Mouse (Mus musculus) megakaryocyte, embryonic 14.5 days (primary cell): ENCODE measurements around the gene Gm9821. TPM values are rescaled to one million over a fixed set of nuclear protein-coding genes. Genes with fewer than 3 reads are reported as not detected.

Source experiments
- H3K27me3 ChIP-seq: replicated peaks from 2 replicates; pipeline ENCODE3; 2012; ENCODE audit warnings: inconsistent platforms
- H3K36me3 ChIP-seq: replicated peaks from 2 replicates; pipeline ENCODE3; 2012; ENCODE audit warnings: low read length, inconsistent platforms, mixed read lengths
- H3K4me1 ChIP-seq: 2 replicates; pipeline ENCODE4 v1.6.1; 2012; ENCODE audit warnings: inconsistent platforms
- H3K4me3 ChIP-seq: replicated peaks from 2 replicates; pipeline ENCODE3; 2012; ENCODE audit warnings: moderate library complexity, mild to moderate bottlenecking, inconsistent platforms
- H3K9me3 ChIP-seq: 2 replicates; pipeline ENCODE4 v1.6.1; 2012; ENCODE audit warnings: inconsistent platforms
- FLI1 ChIP-seq: IDR thresholded peaks from 2 replicates; pipeline ENCODE4 v1.6.1; 2012; ENCODE audit warnings: low read length, inconsistent platforms, mixed read lengths
- GATA1 ChIP-seq: IDR thresholded peaks from 3 replicates; pipeline ENCODE4 v1.6.1; 2012; ENCODE audit warnings: mixed read lengths, low read length, inconsistent platforms, borderline replicate concordance
- polyA plus RNA-seq: library from polyadenylated mRNA; stranded (reverse); fragments of >175 nt; gene quantifications from 2 replicates; pipeline ENCODE4 v1.2.3, GENCODE M21; 2012; ENCODE audit warnings: low replicate concordance; ENCODE audit not compliant: insufficient read depth

Gene Gm9821
- polyA plus RNA-seq, 1 experiment = not detected

DNA sequence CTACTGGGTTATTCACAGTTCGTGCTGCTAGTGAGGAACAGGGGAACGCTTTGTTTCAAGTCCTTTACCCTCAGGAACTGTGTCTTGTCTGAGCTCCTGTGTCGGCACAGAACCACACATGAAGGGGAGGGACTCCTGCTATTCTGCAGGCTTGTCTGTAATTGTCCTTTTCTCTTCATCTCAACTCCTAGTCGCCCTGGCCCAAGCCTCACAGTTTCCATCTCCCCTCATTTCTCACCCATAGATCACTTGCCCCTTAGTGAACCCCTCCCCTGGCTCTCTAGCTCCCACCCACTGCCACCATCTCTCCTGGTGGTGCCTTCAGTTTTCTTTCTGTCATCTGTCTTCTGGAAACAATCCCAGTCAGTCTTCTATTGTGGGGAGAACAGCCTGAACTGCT, 34.7 kb downstream of the Gm9821 start:
- no peaks in the 10 kb centered on the region for H3K9me3 ChIP-seq
- H3K4me3 ChIP-seq = no peak overlapping the region
- peaks cover 10% of the 10 kb centered on the region for H3K36me3 ChIP-seq
- peaks cover 48% of the 10 kb centered on the region for H3K27me3 ChIP-seq
- peaks cover 78% of the 10 kb centered on the region for H3K4me1 ChIP-seq
- TF ChIP-seq FLI1 (no peak), GATA1 (no peak)

DNA sequence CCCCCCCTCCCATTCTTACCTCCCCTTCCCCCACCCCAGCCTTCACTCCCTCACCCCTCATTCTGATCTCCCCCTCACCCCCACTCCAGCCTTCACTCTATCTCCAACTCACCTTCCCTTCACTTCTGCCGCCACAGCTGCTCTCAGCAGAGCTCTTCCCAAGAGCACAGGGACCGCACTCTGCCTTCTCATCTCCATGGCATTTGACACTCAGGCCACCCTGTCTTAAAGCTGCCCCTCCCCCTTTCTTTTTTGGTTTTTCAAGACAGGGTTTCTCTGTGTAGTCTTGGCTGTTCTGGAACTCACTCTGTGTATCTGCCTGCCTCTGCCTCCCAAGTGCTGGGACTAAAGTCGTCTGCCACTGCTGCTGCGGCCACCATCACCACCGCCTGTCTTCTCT, 35.3 kb downstream of the Gm9821 start:
- Histone ChIP-seq H3K9me3 (no peaks in the 10 kb centered on the region), H3K36me3 (peaks cover 10% of the 10 kb centered on the region), H3K4me1 (peaks cover 78% of the 10 kb centered on the region), H3K27me3 (peaks cover 42% of the 10 kb centered on the region), H3K4me3 (no peak overlapping the region)
- TF ChIP-seq GATA1 (no peak), FLI1 (no peak)

DNA sequence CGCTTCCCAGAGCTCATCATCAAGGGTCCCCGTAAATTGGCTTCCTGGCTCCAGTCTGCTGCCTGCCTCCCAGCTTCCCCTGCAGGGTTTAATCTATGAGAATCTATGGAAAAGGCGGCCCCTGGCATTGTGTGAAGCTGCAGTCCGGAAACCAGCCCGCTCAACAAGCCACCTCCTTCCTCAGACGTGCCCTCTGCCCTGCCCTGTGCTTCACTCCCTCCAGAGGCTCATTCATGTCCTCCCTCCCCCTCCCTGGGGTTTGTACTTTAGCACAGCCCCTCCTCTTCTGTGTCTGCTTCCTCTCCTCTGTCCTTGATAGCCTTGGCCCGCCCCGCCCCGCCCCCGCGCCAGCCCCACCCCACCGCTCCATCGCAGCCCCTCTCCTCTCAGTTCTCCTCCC, 38.9 kb downstream of the Gm9821 start:
- peak overlapping the region; percentile 91 for H3K4me3 ChIP-seq
- no peak for TF ChIP-seq GATA1
- TF ChIP-seq FLI1 = no peak
- H3K9me3 ChIP-seq = peaks cover 1% of the 10 kb centered on the region
- peaks cover 8% of the 10 kb centered on the region for H3K27me3 ChIP-seq
- peaks cover 10% of the 10 kb centered on the region for H3K36me3 ChIP-seq
- H3K4me1 ChIP-seq = peaks cover 74% of the 10 kb centered on the region

DNA sequence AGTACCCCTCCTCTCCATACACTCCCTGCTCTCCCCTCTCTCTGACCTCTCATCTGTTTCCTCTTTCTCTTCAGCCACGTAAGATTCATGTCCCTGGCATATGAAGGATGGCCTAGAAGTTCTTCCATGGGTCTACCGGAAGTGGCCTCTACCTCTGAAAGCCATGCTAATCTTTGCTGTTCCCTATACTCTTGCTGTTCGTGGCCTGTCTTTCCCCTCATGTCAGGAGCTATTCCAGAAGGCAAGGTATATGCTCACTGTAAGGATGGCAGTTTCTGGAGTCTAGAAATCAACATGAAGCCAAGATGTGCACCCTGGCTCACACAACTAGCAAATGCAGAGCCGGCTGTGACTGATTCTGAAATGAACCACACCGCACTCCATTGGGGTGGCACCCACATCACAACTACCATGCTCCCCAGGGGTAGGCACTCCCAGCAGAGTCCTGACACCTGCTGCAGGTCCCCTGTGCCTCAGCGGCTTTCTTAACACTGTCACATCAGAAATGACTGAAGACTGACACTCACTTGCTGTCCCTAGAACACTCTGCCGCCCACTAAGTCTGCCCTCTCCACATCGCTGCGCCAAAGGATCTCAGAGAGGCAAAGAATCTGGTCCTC, 39.5 kb downstream of the Gm9821 start:
- Histone ChIP-seq H3K9me3 (peaks cover 7% of the 10 kb centered on the region), H3K27me3 (peaks cover 4% of the 10 kb centered on the region), H3K4me1 (peaks cover 70% of the 10 kb centered on the region), H3K4me3 (peak overlapping the region; percentile 91), H3K36me3 (peaks cover 10% of the 10 kb centered on the region)
- TF ChIP-seq FLI1 (no peak), GATA1 (no peak)

DNA sequence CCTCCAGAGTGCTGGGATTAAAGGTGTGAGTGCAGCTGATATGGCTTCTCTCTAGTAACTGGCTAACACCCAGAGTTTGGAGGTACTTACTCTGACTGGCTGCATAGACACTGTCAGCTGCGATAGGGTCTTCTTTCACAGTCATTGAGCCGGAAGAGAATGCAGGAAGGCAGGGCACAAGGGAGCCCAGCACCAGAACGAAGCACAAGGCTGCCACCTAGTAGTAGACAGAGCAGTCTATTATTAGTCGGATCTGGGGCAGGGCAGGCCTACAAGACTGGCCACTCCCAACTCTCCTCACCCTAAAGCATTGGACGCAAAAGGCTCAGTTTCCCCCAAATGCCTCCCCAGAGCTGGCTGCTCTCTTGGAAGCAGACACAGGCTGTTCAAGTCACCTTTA, 40.6 kb downstream of the Gm9821 start:
- peaks cover 62% of the 10 kb centered on the region for H3K4me1 ChIP-seq
- peak overlapping the region; percentile 82 for H3K4me3 ChIP-seq
- peaks cover 7% of the 10 kb centered on the region for H3K9me3 ChIP-seq
- TF ChIP-seq FLI1 = no peak
- TF ChIP-seq GATA1 = no peak
- peaks cover 10% of the 10 kb centered on the region for H3K36me3 ChIP-seq
- H3K27me3 ChIP-seq = peaks cover 11% of the 10 kb centered on the region

DNA sequence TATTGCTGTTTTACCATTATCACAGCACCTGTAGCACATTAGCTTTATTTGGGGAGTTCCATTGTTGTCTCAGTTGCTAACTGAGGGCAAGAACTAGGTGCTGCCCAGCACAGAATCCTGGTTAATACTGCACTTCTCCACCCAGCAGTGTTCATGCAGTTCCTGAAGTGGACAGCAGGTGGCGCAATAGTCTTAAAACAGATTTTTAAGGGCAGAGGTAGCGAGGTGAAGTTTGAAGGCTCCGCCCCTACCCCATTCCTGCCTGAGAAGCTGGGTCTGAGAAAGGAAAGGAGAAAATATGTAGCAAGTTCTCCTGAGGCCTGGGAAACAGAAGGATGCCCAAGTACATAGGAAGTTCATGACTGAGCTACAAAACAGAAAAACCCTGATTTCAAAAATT, 42.0 kb downstream of the Gm9821 start:
- peaks cover 7% of the 10 kb centered on the region for H3K9me3 ChIP-seq
- H3K4me3 ChIP-seq = no peak overlapping the region
- peaks cover 52% of the 10 kb centered on the region for H3K4me1 ChIP-seq
- H3K36me3 ChIP-seq = peaks cover 9% of the 10 kb centered on the region
- peaks cover 23% of the 10 kb centered on the region for H3K27me3 ChIP-seq
- TF ChIP-seq GATA1 (no peak), FLI1 (no peak)

DNA sequence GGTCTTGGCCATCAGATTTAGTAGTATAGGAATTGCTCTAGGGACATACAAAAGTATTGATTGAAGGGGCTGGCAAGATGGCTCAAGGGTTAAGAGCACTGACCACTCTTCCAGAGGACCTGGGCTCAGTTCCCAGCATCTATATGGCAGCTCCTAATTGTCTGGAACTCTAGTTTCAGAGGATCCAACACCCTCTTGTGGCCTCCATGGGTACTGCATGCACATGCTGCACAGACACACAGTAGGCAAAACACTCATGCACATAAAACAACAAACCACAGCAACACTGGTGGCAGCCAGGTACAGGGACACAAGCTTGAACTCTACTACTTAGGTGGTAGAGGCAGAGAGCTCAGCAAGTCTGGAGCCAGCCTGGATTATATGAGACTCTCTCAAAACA, 44.2 kb downstream of the Gm9821 start:
- peaks cover 36% of the 10 kb centered on the region for H3K4me1 ChIP-seq
- H3K9me3 ChIP-seq = peaks cover 7% of the 10 kb centered on the region
- no peak overlapping the region for H3K4me3 ChIP-seq
- TF ChIP-seq GATA1 = no peak
- TF ChIP-seq FLI1 = no peak
- H3K27me3 ChIP-seq = peaks cover 41% of the 10 kb centered on the region
- H3K36me3 ChIP-seq = no peaks in the 10 kb centered on the region

DNA sequence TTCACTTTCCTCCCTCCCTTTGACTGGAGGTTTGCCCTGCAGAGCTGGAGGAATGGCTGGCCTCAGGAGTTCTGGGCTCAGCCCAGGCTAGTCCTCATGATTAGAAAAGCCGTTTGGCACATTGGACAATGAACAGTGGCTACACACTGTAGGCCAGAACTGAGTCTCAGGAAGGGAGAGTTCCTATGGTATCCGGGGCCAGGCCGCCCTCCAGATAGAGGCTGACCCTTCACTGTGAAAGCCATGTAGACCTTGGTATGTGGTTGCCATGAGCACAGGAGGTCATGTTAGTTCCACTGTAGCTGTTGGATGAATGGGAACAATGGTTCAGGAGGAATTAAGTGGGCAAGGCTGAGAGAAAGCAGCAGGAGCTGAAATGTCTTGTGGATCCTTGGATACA, 47.9 kb downstream of the Gm9821 start:
- no peaks in the 10 kb centered on the region for H3K36me3 ChIP-seq
- peaks cover 71% of the 10 kb centered on the region for H3K27me3 ChIP-seq
- peaks cover 7% of the 10 kb centered on the region for H3K9me3 ChIP-seq
- no peak overlapping the region for H3K4me3 ChIP-seq
- TF ChIP-seq GATA1 (no peak), FLI1 (no peak)
- peaks cover 4% of the 10 kb centered on the region; the same call in 1 of the 2 replicates for H3K4me1 ChIP-seq

DNA sequence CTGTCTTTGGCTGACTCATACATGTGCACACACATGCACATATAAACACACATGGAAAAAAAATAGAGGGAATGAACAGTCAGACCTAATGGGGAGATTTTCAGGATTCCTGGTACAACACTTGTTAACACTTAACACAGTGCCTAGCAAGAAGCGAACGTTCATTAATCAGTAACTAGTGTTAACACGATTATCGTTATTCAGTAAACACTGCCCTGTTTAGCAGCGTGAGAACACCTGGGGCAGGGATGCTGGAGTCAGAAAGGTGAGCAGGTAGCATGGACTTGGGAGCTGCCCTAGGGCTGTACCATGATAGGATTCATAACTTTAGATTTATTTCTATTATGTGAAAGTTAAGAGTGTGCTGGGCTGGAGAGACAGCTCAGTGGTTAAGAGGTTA, 50.5 kb downstream of the Gm9821 start:
- Histone ChIP-seq H3K4me3 (no peak overlapping the region), H3K36me3 (no peaks in the 10 kb centered on the region), H3K4me1 (peaks cover 4% of the 10 kb centered on the region; the same call in 1 of the 2 replicates), H3K27me3 (peaks cover 79% of the 10 kb centered on the region), H3K9me3 (no peaks in the 10 kb centered on the region)
- TF ChIP-seq GATA1 (no peak), FLI1 (no peak)

Other genes with a start within 250 kb of the Gm9821 start
- 23.7 and 69.4 TPM in 2 replicates for gene Atg13, start 235.1 kb upstream of the Gm9821 start, polyA plus RNA-seq
- gene Harbi1, start 234.9 kb upstream of the Gm9821 start, polyA plus RNA-seq = 0.44 and 0.82 TPM in 2 replicates
- gene Ambra1, start 215.6 kb upstream of the Gm9821 start, polyA plus RNA-seq = 15.8 and 20.0 TPM in 2 replicates
- gene Chrm4, start 18.5 kb upstream of the Gm9821 start, polyA plus RNA-seq = 0.92 and 2.8 TPM in 2 replicates
- 45.5 and 59.2 TPM in 2 replicates for gene Mdk, start 13.4 kb upstream of the Gm9821 start, polyA plus RNA-seq
- 303 and 682 TPM in 2 replicates for gene Dgkz, start 30.2 kb downstream of the Gm9821 start, polyA plus RNA-seq
- 22.3 and 27.7 TPM in 2 replicates for gene Creb3l1, start 78.8 kb downstream of the Gm9821 start, polyA plus RNA-seq
- 19.0 and 41.1 TPM in 2 replicates for gene Phf21a, start 147.4 kb downstream of the Gm9821 start, polyA plus RNA-seq